Mouse (Mus musculus): ENCODE measurements around the gene Iqgap1.
A peak's percentile ranks its signal among the peaks of the same experiment; 100 is the strongest.
"Not testable (repeated sequence)": the region's sequence is repeated elsewhere in the genome, so short reads cannot be mapped to it uniquely, and the experiment has no call there.

Gene Iqgap1

DNA sequence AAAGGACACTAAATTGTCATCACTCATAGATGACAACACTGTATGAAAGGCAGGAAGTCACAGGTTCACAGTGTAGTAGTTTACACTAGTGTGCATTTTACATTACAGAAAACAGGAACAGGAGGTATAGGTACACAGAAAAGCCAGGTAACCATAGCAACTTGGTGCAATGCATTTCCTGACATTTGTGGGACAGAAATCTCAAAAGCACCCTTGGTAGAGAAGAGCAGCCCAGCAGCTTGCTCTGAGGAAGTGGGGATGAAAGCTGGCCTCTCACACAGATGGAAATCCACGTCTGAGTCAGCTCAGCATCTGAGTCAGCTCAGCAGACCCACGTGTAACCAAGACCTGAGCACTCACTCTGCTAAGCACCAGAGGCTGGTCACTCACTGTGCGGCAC, 59.7 kb downstream of the Iqgap1 start:
- peak; percentile 53 to 62 for DNase-seq

DNA sequence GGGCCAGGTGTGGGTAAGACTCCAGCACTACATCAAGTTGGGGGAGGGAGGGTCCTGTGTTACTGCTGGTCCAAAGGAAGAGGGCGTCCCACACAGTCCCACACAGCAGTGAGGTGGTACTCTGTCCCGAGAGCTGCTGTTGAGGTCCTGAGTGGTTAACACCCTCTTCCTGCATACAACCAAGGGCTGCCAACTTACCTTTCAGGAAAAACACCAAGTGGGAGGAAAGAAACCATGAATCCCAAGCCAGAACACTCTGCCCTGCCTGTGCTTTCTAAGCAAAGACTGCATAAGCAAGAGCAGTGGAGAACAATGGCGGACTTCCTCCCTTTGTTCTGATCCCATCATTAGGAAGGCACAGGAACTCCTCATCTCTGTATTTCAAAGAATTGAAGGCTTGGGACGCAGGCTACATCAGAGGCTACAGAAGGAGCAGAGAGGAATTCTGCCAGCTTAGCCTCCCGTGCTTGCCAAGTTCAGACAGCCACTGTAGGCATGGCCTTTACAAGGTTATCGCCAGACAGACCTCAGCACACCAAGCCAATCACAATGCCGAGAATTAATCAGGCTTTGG, 61.8 kb downstream of the Iqgap1 start:
- DNase-seq: no peak

DNA sequence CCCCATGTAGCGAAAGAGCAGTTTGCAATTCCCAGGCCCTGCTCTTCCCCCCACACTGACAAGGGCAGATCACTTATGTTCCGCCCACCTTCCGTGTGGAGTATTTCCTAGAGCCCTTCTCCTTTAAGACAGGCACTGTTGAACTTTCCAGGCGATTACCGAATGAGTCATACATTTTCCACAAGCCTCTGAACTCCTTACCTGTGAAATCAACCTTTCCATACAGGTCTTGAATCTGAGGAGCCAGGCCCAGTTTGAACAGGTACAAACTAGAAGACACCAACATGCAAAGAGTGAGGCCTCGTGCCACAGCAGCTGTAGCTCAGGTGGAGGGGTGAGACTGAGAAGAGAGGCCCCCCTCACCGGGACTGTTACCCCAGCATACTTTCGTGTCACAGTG, 63.5 kb downstream of the Iqgap1 start:
- no peak for DNase-seq

DNA sequence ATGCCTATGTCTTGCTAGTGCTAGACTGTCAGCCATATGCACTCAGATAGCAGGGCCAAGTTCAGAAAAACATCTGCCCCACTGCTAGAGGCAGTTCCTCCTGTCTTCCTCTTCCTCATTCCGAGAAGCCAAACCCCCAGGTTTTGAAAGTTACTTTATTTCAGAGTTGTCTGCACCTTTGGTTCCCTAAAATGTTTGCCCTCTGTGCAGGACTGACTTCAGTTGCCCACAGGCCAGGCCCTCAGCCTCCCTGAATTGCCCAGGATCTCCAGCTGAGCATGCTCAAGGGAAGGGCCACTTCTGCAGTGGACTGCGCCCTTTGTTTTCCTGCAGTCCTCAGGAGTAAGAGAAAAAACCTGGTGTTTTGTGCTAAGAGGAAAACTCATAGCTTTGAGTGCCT, 71.7 kb downstream of the Iqgap1 start:
- DNase-seq: peak; percentile 39 to 41

DNA sequence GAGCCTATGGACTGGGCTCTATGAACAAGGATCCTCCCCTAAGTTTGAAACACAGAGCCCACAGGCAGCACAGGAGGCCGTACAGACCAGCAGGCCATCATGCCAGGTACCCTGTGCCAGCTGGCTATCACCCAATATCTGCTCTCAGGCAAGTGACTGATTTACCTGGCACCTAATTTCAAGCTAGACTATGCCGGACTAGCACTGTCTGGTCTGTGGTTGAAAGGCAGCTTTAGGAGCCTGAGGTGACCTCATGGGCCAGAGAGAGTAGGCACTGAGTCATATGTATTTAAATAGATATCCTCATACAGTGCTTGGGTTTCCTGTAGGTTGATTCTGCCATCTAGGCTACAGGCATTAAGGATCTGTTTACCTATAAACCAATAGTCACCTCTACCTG, 72.2 kb downstream of the Iqgap1 start:
- DNase-seq: peak in 1 of 2 experiments; percentile 21

DNA sequence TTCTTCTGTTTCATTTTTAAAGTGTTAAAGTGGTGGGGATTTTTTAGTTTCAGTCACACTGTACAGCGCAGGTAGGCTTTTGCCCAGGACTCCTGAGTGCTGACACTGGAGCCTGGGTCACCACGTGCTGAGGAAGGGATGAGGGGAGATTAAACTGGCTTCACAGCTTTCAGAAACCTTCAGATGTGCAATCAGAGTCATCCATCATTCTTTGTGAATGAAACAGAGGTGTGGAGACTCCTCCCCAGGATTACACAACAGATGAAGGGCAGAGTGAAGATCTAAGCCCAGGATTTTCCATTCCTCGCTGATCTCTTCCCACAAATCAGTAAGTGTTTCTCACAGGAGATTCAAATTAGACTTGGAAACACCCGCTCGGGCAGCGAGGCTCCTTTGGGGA, 76.2 kb downstream of the Iqgap1 start:
- no peak for DNase-seq

DNA sequence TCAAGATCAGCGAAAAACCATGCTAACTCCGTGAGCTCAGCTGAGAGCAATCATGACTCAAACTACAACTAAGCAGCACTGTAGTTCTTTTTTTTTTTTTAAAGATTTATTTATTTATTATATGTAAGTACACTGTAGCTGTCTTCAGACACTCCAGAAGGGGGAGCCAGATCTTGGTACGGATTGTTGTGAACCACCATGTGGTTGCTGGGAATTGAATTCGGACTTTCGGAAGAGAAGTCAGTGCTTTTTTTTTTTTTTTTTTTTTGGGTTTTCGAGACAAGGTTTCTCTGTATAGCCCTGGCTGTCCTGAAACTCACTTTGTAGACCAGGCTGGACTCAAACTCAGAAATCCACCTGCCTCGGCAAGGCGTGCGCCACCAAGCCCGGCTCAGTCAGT, 76.7 kb downstream of the Iqgap1 start:
- DNase-seq: not testable (repeated sequence)

DNA sequence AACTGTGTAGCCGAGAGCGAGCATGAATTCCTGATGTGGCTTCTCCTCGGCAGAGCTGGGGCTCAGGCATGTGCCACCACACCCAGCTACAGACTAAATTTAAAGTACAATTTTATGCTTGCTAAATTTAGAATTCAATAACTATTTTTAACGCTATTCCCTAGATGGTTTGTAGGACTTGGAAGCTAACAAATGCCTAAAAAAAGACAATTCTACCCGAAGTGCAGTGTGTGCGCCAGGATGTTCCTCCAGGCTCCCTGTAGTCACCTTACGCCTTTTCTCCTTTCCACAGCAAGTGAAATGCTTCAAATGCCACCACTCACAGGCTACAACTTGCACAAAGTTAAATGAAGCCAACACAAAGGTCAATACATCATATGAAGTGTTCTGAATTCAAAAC, 78.4 kb downstream of the Iqgap1 start:
- DNase-seq: no peak

DNA sequence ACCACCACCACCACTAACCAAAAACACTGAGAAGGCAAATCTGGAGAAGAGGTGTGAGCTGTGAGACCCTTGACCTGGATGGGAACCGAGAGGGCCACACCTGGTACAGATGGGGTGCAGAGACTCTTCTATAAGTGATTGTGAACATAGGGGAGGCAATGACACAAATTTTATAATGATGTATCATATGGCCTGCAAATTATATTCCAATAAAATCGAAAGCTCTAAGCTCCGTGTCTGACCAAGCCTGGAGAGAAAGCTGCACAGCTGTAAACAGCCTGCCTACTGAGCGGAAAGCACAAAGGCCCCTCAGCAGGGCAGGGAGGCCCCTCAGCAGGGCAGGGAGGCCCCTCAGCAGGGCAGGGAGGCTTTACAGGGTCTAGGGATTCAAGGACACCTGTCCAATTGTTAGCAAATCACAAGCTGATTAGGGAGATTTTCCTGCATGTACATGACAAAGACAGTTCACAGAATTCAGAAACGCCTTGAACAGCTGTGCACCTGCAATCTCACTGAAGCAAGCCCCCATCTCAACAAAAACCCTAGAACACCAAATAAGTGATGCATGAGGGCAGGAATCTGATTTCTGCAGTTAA, 79.5 kb downstream of the Iqgap1 start:
- DNase-seq: no peak

DNA sequence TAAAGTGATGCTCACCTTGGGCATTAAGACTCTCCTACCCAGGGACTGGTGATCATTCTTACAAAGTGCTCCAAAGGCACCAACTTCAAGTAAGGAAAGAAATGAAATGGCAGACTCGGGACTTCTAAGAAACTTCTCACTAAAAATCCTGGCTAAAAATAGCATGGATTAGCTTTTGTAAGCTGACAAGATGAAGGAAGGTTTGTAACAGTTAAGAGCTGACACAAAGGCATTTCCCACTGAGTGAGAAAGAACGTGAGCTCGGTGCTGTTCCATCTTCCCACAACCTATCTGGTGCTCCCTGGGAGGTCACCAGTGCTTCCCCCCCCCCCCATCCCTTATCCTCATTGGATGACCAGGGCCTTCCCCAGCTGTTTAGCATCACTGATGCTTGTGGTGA, 80.0 kb downstream of the Iqgap1 start:
- no peak for DNase-seq

DNA sequence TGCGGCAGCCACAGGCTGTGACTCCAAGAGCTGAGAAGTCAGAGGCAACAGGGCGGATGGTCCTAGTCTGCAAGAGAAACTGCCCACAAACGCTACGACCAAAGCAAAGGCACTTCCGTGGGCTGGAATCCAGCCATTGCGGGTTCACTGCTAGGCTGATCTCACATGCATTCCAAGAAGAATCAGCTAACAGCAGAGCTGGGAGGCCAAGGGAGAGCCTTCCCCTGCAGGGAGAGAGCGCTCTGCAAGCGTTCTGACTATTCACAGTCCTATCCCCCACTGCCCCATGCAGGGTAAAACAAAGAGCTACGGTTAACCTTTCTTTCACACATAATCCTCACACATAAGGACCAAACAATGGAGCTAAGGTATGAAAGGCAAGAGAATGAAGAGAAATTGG, 80.5 kb downstream of the Iqgap1 start:
- DNase-seq: no peak

DNA sequence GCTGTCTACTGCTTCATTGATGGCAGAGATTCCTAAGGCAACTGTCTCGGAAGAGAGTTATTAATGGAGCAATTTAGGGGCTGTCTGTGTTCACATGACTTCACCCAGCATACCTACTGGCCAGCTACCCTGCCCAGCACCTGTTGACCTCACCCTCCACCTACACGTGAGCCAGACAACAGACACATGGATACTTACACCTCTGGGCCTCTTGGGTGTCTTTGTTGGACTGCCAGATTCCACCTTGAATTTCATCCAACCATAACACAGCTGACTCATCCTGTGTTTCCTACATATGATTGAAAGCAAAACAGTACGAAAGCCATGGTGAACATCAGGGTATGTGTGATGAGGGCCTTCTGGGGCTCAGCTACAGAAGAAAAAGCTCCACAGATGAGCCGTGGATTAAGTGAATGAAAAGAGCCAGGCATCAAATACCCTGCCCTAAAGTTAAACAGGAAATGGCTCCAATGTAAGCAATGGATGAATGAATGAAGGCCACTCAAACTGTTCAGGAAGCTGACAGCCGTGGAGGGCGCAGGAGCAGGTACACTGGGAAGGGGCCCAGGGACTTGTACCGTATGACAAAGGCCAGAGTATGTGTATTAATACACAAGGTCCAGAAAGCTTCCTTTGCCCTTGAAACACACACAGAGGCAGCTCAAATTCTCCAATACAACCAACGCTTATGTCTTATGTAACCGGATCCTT, 81.7 kb downstream of the Iqgap1 start:
- no peak for DNase-seq

DNA sequence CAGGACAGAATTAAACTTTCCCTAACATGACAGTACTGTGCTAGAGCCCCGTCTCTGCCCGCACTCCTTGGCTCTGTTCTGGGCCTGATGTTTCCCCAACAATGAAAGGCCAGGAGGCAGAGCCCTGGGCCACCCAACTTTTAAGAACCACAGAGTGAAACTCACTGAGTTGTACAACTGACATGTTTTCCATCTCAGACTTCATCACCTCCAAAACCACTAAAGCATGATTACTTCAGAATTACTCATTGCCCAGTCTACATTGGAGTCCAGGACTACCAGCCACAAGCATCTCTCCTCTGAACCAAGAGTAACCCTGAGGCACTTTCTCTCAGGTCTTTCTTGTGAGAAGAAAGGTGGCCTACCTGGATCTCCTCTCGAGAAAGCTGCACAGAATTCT, 83.1 kb downstream of the Iqgap1 start:
- no peak for DNase-seq

DNA sequence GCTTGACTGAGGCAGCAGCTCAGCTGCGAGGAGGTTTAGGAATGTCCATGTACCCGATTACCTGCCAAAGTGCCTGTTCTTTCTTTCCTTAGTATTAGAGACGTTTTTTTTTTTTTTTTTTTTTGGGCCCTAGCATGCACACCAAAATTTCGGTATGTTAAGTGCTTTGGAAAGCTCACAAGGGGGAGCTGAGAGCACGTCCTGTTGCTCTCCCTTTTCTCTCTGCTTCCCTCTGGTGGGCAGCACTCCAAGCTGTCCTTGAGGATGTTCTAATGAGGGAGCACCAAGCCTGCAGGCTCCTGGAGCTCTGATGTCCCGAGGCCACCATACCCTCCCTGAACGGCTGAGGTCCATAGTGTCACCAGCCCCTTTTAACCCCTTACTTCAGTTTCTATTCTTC, 84.8 kb downstream of the Iqgap1 start:
- peak; percentile 55 to 61 for DNase-seq

DNA sequence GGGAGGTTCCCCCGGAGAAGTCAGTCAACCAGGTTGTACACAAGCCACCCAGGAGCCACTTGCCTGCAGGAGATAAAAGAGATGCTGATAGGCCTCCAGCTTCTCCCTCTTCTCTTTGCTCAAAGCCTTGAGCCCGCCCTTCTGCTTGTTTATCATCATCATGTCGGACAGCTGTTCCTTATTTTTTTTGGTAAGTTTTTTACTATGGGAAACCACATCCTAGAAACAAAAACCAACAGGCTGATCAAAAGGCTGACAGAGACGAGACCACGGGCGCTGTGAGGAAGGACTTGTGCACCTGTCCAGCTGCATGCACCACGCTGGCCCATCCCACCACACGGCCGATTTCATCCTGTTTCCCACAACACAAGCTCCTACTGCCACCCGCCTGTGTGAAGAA, 89.6 kb downstream of the Iqgap1 start:
- no peak for DNase-seq

DNA sequence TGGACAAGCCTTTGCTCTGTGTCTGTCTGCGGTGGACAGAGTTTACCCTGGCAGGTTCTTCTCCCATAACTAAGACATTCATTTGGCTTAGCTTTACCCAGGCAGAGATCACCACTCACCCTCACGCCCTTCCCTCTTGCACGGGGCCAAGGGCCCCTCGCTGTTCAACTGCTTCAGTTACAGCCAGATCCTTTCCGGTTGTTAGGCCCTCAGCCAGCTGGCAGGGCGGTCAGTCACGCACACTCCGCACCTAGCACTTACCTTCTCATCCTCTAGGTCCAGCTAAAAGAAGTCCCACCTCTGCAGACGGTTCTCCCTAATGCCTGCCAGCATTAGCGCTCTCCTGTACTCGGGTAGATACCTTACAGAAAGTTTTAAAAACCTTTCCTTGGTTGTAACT, 92.8 kb downstream of the Iqgap1 start:
- DNase-seq: no peak

DNA sequence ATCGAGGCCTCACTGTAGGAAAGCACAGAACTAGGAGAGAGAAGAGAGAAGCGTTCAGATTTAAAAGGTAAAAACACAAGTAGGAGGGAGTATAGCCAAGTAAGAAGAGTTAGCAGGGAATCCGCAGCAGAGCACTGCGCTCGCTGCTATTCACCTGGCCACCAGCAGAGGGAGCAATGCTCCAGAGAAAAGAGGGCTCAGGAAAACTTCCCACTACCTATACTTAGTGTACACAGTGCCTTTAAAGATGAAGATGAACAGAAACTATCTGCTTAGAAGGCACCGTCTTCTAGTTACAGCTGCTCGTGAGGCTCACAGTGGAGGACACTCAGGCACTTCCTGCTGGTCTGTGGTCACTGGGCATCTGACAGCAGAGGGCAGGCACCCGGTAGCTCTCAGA, 96.1 kb downstream of the Iqgap1 start:
- peak; percentile 80 to 82 for DNase-seq

DNA sequence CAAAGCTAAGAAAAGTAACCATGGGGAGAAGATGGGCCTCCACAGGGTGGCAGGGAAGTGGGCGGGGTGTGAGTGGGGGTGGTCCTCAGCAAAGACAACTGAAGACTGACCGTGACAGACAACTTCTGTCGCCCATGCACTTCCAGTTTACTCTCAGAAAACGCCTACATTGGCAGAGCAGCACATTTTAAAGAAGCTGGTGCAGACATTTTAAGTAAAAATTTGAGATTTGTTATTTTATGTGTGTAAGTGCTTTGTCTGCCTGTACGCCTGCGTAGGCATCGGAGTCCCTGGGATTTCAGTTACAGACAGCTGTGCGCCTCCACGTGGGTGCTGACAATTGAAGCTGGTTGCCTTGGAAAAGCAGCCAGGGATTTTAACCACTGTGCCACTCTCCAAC, 104.7 kb downstream of the Iqgap1 start:
- no peak for DNase-seq

DNA sequence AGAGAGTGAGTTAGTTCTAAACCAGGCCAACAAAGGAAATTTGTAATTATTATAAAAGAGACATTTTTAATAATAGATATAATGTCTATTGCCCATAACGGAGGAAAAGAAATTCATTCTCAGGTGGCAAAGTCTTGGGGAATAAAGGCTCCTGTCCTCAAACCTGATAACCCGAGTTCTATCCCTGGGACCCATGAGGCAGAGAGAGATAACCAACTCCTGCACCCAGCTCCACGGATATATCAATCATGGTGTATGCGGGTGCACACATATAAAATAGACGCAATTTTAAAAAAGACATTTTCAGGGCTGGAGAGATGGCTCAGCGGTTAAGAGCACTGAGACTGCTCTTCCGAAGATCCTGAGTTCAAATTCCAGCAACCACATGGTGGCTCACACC, 106.2 kb downstream of the Iqgap1 start:
- DNase-seq: no peak

DNA sequence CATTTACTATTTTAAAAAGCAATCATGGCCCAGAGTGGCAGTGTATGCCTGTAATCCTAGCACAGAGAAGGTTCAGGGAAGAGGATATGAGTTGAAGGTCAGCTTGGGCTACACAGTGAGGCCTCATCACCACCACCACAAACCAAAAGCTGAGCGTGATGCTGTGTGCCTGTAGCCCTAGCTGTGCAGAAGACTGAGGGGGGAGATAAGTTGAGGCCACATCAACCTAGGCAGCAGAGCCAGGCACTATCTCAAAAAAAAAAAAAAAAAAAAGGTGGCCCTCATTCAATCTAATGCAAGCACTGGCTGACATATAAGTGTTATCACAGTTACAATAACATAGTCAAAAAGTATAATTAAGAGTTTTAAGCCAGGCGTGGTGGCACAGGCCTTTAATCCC, 106.7 kb downstream of the Iqgap1 start:
- no peak for DNase-seq

DNA sequence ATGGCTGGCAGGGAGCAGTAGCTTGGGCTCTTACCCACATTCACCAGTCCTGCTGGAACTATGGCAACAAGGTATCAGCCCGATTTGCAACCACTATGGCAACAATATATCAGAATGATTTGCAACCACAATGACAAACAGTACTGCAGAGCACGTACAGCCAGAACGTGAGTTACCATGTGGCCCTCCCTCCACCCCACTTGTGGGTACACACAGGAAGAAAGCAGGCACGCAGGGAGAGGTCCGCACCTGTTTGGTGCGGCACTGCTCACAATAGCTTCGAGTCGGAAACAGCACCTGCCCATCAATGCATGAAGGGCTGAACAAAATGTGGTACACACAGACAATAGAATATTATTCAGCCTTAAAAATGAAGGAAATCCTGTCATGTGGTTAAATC, 107.3 kb downstream of the Iqgap1 start:
- DNase-seq: peak; percentile 39 to 40

DNA sequence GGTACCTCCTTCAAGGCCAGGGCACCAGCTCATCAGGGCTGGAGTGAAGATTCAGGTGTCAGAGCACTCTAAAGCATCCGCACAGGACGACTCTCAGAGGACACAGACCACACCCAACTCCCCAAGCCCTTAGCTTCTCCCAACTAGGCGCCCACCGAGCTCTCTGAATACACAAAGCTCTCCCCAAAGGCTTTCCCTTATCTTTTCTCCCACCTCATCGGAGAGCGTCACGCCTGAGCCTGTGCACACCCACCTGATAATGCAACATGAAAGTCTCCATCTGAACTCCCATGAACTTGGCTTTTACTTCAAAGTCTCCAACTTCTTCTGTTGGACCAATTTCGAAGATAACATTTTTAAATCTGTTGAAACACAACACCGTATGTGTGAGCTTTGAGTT, 109.0 kb downstream of the Iqgap1 start:
- DNase-seq: no peak

DNA sequence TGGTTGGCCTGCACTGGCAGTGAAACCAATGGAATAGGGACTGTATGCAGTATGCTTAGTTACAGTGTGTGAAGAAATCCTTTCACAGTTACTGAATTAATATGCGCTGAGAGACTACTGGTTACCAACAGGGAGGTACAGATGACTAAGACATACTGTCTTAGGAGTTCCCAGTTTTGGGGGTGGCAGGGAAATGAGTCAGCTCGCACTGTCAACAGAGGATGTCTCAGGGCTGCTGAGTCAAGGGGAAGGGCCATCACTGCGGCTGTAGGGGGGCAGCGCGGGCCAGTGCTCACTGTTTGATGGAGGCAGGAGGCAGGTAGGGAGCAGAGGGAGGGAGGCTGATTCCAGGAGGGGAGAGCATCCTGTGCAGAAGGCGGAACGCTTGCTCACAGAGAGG, 110.5 kb downstream of the Iqgap1 start:
- no peak for DNase-seq

DNA sequence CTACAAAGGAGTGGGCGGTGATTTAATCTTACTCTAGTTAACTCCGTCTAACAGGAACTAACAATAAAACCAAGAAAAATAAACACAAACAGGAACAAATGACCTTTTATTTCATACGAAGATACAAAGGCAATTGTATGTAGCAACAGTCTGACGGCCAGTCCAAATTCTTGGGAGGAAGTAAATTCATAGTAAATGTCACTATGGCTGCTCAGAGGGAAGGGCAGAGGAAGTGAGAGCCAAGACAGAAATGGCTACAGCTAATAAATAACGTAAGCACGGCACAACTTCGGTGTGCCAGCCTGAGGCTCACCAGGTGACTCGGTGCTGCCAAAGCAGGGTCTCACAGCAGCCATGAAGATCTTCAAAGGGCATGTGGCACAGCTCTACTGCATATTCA, 114.3 kb downstream of the Iqgap1 start:
- no peak for DNase-seq

DNA sequence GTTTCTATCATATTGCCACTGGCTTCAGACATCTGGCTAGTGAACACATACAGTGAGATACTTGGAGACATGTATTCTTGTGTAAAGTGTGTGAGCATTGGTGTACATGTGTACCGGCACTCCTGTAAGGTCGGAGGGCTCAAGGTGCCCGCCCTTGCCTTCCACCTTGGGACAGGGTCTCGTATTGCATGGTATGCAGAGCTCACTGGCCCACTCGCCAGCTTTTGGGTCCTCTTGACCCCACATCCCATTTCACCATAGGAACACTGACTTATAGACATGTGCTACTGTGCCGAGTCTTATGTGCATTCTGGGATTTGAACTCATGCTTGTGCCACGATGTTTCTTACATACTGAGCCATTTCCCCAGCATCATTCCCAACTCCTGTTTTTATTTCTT, 115.4 kb downstream of the Iqgap1 start:
- DNase-seq: no peak
